Mouse (Mus musculus) 3T3-L1 (cell line): Measurements from ENCODE around the gene Ak1.
A peak's percentile ranks its signal among the peaks of the same experiment; 100 is the strongest.

Experiments
- DNase-seq: peaks from one replicate; pipeline ENCODE4 v3.0.0-alpha.2; 2015; ENCODE audit warnings: low read depth, low spot score

The Ak1 gene

DNA sequence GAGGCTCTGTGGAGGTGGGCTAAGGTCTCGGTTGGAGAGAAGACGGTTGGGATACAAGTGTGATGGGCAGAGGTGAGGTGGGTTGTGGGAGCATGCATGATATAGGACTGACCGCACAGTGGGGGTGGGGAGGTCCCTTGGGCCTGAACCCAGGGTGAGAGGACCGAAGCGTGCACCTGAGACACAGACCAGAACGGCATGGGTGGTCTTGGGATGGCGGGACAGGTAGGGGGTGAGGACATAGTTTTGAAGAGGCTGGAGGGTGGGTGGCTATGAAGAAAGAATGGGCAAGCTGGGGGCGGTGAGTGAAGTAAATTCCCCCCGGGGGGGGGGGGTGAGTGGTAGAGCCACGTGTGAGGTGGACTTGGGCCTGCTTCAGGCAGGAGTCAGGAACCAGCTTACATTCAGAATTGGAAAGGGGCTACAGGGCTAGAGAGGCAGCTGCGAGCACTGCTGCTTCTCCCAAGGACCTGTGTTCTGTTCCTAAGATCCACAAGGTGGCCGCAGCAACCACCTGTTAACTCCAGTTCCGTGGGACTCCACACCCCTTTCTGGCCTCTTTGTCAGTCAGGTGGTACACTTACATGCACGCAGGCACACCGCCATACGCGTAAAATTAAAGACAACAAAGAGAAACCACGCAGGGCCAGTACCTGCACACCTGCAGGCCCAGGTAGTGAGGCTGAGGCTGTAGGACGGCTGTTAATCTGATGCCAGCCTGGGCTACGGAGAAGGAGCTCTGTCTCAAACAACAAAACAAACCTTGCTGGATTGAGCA is 5.9 kb downstream of the Ak1 start:
- DNase-seq, result no peak

GRCm38 (mm10) chr2:32628044-32628550 is 6.5 kb downstream of the Ak1 start:
- peak; percentile 79 for DNase-seq

- peak; percentile 92 for DNase-seq
Measured at GRCm38 (mm10) chr2:32628729-32629128, 7.2 kb downstream of the Ak1 start.

DNA sequence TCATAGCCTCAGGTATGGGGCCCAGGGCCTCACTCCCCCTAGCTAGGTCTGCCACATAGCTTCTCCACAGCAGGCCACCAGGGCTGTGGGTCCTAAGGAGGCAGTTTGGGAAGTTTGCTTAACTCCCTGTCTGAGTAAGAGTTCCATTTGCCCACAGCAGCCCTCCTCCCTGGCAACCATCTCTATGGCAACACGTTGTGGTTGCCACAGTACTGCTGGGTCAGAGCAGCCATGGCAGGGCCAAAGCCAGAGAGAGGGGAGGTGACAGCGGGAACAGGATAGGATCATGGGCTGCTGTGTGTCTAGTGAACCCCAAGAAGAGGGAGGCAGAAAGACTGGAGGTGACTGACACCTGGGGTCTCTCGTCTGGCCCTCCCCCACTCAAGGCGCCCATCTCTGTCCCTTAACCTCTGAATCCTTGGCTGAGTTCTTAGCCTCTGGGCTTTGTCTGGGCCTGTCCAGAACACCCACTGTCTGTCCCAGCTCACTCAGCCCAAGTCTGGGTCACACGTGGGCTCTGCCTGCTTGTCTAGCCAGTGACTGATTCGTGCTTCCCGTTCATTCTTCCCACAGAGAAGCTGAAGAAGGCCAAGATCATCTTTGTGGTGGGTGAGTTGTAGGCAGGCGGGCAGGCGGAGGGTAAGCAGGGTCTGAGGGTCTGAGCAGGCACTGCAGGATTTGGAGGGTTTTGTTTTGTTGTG is 7.9 kb downstream of the Ak1 start:
- peak; percentile 98 for DNase-seq

GRCm38 (mm10) chr2:32630036-32630435 is 8.5 kb downstream of the Ak1 start:
- DNase-seq, result no peak

- no peak for DNase-seq
Measured at GRCm38 (mm10) chr2:32631046-32631445, 9.5 kb downstream of the Ak1 start.

- peak; percentile 96 for DNase-seq
Measured at GRCm38 (mm10) chr2:32631737-32632394, 10.3 kb downstream of the Ak1 start.

DNA sequence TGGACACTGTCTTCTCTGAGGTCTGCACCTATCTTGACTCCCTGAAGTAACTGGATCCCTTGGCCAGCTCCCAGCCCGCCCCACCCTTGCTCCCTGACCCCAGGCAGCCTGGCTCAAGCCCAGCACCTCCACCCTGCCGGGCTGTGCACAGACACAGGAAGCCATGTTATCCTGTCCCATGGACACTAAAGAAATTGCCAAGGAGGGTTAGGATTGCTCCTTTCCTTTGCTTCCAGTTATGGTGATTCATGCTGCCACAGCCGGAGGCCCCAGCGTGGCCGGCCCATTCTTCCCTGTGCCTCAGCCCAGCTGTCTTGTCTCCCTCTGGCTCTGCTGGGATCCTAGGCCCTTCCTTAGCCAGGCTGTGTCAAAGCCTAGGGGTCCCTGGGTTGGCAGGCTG is 12.1 kb downstream of the Ak1 start:
- peak; percentile 80 for DNase-seq

GRCm38 (mm10) chr2:32634277-32635105 is 12.9 kb downstream of the Ak1 start:
- DNase-seq, result no peak

GRCm38 (mm10) chr2:32636617-32637016 is 15.1 kb downstream of the Ak1 start:
- no peak for DNase-seq

GRCm38 (mm10) chr2:32637778-32638281 is 16.3 kb downstream of the Ak1 start:
- no peak for DNase-seq

GRCm38 (mm10) chr2:32639632-32640031 is 18.1 kb downstream of the Ak1 start:
- no peak for DNase-seq

GRCm38 (mm10) chr2:32640550-32641051 is 19.0 kb downstream of the Ak1 start:
- DNase-seq, result no peak

- DNase-seq, result no peak
Measured at GRCm38 (mm10) chr2:32641810-32642209, 20.3 kb downstream of the Ak1 start.

DNA sequence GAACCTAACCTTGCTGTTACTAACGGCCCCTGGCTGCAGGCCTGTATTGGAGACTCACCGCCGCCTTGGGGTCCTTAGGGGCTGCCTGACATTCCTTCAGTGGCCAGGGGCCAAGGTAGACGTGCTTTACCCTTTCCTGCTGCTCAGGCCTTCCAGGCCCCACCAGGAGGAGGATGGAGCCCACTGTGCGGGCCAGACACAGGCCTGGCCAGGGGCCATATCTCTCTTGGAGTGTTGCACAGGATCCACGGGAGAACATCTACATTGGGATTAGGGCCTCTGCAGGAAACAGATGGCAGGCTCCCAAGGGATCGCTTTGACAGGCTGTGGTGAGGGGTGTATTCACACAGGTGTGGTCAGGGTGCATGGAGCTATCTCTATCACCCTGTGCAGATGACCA is 21.3 kb downstream of the Ak1 start:
- DNase-seq, result no peak

GRCm38 (mm10) chr2:32644083-32644482 is 22.5 kb downstream of the Ak1 start:
- DNase-seq, result no peak

GRCm38 (mm10) chr2:32644799-32645475 is 23.4 kb downstream of the Ak1 start:
- no peak for DNase-seq

DNA sequence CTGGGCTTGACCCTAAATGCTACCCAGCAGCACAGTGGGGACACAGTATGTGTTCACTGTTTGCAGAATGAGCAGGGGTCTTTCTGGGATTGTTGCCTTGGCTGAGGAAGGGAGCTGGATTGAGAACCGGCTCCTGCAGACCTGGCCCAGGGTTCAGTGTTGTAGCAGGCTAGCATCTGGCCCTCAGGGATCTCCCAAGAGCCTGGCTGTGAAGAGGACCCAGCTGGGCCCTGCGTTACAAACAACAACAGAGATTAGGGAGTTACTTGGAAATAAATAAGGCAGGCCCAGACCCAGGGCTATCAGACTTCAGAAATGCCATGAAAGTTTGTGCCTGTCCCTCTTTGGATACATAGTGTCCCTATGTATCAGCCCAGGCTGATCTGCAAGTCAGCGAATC is 24.1 kb downstream of the Ak1 start:
- DNase-seq, result no peak

GRCm38 (mm10) chr2:32646379-32647056 is 25.0 kb downstream of the Ak1 start, which contains the start of gene Eng:
Gene Eng (plus strand): TSS chr2:32646595.
- DNase-seq, result no peak

GRCm38 (mm10) chr2:32647366-32647765 is 25.8 kb downstream of the Ak1 start:
- no peak for DNase-seq
